Mouse (Mus musculus): ENCODE data around the gene Wdr49.
"Not testable (repeated sequence)": the region's sequence is repeated elsewhere in the genome, so short reads cannot be mapped to it uniquely, and the experiment has no call there.

The Wdr49 gene

GRCm38 (mm10) chr3:75299464-75299863 lies 182.5 kb downstream of the Wdr49 start:
- not testable (repeated sequence) for DNase-seq

- DNase-seq, result no peak
Measured at GRCm38 (mm10) chr3:75297758-75298111, 184.2 kb downstream of the Wdr49 start.

GRCm38 (mm10) chr3:75297026-75297757 lies 184.8 kb downstream of the Wdr49 start:
- DNase-seq, result no peak

GRCm38 (mm10) chr3:75293243-75293642 lies 188.7 kb downstream of the Wdr49 start:
- peak in 1 of 2 experiments; percentile 5 for DNase-seq

GRCm38 (mm10) chr3:75277455-75277854 lies 204.5 kb downstream of the Wdr49 start:
- no peak for DNase-seq

GRCm38 (mm10) chr3:75276522-75276921 lies 205.4 kb downstream of the Wdr49 start:
- no peak for DNase-seq

GRCm38 (mm10) chr3:75275127-75275526 lies 206.8 kb downstream of the Wdr49 start:
- no peak for DNase-seq

GRCm38 (mm10) chr3:75269978-75270377 lies 212.0 kb downstream of the Wdr49 start, which contains the start of gene Serpini2:
Gene Serpini2 (minus strand): TSS chr3:75270078.
- no peak for DNase-seq

- DNase-seq, result no peak
Measured at GRCm38 (mm10) chr3:75259356-75259755, 222.6 kb downstream of the Wdr49 start.

Measured in lung, postnatal 4 days (tissue).